Mouse (Mus musculus) kidney, adult 18-20 months (tissue): ENCODE results near the gene Rnf4.

Experiments
- DNase-seq: peaks from one replicate; pipeline ENCODE4 v3.0.0; 2021

The Rnf4 gene

DNA sequence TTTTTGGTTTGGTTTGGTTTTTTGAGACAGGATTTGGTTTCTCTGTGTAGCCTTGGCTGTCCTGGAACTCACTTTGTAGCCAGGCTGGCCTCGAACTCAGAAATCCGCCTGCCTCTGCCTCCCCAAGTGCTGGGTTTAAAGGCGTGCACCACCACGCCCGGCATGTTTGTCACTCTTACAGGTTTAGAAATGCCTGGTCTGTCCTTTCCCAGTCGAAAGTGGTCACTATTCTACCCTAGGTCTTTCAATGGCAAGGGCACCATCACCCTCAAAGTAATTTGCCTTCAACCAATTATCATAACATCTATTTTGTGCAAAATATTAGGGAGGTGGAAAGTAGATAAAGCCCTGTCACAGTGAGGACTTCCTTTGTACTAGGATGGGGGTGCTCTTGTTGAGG is 4.2 kb downstream of the Rnf4 start:
- DNase-seq, result no peak

DNA sequence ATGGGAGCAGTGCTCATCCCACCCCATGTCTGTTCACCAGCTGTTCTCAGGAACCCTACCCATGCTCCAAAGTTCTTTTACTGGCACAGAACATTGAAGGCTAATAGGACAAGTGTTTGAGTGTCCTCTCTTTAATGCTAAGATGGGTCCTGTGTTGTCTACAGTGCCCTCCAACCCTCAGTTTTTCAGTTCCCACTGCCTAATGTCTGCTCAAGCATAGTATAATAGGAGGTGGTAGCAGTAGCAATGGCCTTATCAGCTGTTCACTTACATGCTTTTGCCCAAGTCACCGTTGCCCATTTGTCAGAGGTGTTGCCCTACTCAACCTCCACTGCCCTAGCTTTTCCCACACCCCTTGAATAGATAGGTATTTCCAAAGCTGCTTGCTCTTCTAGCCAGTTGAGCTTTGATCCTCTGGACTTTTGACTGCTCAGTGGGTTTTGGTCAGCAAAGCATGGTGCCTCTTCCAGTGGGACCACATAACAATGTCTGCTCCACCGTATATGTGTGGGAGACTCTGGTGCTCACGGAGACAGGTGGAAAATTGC is 16.1 kb downstream of the Rnf4 start:
- DNase-seq, result no peak

DNA sequence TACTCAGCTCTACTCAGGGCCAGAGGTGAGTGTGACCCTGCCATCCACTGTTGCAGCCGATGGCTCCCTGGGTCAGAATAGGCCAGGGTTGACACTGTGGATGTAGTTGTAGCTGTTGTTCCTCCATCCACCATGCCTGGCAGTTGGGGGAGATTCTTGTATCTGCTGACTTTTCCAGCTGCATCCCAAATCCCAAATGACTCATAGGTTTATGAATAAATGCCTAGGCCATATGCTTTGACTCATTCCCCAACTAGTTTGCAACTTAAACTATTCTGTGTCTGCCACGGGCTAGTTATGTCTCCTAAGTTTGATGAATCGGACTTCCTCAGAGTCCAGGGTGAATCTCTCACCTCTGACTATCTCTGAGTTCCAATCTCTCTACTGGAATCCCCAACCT is 24.2 kb downstream of the Rnf4 start:
- no peak for DNase-seq

DNA sequence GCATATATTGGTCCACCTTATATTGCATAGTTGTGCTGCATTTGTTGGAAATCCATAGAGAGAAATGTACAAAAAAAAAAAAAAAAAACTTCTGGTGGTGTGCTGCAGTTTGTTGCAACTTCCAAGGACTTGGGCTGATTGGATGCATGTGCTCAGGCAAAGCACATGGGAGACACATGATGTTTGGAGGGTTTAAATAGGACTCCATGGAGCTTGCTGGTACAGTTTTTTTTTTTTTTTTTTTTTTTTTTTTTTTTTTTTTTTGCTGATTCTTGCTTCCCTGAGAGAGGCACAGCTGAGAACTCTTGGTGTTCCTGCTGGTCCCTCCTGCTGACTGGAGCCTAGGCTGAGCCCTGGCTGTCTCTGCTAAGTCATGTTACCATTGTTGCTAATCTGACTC is 27.0 kb downstream of the Rnf4 start:
- DNase-seq, result no peak

DNA sequence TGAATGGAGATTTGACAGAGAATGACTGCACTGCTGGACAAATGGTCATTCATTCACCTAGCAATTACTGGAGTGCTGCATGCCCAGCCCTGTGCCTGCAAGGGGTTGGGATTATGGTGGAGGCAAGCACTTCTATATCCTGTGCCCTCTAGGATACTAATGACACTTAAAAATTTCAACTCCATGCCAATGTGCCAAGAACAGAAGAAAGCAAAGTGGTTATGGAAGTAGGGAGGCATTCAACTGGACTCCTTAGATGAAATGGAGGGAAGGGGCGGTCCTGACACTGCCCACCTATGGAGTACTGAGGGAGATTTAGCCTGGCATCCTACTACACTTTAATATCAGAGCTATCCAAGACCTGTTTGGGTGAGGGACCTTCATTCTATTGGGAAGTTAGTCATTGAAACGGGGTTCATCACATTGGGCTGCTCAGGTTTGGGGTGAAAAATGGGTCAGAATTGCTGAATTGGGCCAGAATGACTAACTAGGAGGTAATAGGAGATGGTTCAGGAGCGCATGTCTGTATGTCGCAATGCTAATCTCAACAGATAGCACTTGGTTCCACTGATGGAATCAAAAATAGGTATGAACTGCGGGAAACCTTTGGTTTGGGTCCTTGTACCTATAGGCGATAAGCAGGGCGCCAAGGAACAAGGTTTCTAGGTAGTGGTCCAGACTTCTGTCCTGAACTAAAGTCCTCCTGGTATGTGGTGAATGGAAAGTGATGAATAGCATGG is 32.6 kb downstream of the Rnf4 start:
- DNase-seq, result no peak

DNA sequence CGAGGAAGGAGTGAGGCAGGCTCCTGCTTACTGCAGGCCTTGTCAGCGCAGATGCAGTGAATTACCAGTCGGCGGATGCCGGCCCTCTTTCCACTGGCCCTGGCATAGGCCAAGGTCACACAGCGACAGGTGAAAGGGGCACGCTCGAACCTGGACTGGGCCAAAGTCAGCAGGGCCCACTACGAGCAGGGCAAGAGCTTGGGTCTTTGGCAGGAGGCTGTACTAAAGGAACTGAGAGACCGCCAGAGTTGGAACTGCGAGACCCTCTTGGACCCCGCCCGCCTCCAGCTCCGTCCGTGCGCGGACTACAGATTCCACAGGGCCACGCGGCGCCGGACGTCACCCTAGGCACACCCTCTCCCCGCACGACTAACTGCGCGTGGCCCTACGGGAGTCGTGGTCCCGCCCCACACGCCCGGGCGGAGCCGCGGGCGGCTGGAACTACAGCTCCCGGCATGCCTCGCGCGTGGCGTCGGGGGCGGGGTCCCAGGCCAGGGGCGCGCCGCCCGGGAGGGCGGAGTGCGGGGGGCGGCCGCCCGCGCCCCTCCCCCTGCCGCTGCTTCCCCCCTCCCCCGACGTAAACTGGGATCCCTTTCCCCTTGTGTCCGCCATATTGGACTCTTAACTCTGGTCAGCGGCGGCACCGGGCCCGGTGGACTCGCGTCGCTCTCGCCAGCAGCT is 33.4 kb downstream of the Rnf4 start, which contains the start of gene Fam193a:
Gene Fam193a, plus strand, starts transcription at position 593 of the 681 bp plus-strand sequence.
- peak; percentile 98 for DNase-seq

DNA sequence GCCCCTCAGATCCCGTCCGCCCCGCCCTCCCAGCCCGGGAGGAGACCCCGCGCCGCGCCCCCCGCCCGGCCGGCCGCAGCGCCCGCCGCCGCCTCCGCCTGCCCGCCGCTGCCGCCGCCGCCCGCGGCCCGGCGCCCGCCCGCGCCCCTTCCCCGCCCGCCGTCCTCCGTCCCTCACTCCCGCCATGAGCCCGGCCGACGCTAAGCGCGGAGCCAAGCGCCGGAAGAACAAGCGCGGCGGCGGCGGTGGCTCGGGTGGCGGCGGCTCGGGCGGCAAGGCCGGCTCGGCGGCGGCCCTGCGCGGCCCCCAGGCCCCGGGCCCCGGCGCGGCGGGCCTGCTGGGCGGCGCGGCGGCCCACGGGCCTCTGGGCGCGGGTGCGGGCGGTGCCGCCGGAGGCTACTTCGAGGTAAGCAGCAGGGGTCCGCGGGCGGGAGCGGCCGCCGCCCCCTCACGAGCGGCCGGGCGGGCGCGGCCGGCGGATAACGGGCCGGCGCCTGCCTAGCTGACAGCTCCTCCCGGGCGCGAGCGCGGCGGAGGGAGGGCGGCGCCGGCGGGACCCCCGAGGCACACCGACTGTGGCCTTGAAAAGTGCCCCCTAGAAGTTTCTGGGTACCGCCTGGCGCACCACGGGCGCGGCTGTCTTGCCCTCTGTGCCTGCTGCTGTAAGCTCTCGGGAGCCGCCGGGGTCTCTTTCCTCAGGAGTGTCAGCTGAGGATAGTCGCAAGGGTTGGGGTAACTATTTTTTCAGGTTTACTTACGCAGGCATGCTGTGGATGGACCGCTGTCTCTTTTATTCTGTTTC is 34.1 kb downstream of the Rnf4 start:
- peak; percentile 26 for DNase-seq

DNA sequence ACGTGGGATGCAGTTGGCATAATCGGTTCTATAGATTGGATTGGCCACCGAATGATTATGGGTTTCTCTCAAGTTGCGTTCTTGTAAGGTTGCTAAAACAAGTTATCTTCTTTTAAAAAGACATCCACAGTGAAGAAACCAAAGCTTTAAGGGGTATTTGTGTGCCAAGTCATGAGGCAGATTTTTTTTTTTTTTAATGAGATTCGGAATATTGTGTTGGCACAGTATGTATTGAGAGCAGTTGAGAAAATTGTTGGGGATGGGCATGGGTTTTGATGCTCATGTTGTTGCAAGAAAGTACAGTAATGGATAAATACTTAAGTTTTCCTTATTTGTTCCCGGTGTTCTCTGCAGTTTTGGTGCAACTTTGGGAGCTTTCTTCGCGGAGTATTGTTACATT is 34.8 kb downstream of the Rnf4 start:
- DNase-seq, result no peak

DNA sequence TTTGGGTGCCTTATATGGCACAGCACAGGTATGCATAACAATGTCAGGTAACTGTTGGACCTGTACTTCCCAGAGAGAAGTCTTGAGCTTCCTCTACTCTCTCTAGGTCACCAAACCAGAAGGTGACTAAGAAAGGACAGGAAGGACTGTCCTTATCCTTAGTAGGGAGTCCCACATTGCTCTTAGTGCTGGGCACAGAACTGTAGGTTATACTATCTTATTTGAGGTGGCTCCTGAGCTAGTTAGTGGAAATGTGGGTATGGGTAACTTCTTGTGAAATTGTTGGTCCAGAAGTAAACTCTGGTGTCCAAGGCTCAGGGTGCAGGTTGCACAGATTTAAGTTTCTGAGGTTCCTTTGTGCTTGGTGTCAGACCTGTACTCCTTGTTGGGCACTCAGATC is 36.1 kb downstream of the Rnf4 start:
- DNase-seq, result no peak

DNA sequence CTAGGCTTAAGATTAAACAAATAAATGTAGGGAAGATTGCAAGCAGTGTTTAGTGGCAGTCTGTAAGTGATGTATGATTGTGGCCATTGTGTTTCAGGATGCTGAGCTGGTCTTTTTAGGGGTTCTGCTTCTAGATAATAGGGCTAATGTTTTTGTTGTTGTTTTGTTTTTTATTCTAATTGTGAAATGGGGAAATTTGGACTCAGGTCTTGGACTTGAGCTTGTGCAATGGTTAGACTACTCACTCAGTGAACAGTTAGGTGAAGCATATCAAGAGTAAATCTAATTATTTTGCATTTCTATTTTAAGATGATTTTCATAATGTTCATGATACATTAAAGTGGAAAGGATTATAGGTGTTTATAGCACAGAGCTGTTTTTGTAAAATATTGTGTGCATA is 36.5 kb downstream of the Rnf4 start:
- no peak for DNase-seq

DNA sequence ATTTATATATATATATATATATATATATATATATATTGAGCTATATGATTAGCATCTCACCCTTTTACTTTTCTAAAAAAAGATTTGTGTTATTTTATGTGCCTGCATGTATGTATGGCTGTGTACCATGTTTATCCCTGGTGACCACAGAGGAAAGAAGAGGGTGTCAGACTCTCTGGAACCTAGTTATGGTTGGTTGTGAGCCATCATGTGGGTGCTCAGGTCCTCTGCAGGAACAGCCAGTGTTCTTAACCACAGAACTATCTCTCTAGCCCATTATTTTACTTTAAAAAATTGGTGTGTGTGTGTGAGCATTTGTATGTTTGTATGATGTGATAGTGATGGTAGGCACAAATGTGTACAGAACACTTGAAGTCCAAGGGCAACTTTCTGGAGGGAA is 42.7 kb downstream of the Rnf4 start:
- DNase-seq, result no peak

DNA sequence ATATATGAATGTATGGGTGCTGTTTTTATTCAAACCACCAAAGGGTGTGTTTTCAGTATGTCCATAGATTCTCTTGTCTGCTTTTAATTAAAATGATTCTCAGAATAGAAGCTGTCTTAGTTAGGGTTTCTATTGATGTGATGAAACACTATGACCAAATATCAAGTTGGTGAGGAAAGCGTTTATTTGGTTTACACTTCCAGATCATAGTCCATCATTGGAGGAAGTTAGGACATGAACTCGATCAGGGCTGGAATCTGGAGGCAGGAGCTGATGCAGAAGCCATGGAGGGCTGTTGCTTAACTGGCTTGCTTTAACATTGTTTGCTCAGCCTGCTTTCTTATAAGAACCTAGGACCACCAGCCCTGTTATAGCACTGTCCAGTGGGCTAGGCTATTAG is 45.6 kb downstream of the Rnf4 start:
- no peak for DNase-seq

DNA sequence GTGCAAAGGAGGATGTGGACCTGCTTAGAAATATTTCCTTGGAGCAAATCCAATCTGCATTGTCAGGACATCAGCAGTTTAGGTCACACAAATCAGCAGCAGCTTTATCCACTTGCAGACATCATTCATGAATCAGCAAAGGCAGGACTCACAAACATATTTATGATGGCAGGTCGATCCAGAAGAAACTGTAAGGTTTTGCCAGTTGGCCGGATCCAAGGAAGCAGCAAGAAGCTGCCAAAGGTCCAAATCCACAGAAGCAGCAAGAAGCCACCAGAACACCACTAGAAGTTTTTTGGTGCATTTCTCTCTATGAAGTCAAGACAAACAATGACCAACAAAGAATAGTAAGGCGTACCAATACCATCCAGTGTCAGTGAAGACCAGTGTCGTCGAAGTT is 49.5 kb downstream of the Rnf4 start:
- no peak for DNase-seq

DNA sequence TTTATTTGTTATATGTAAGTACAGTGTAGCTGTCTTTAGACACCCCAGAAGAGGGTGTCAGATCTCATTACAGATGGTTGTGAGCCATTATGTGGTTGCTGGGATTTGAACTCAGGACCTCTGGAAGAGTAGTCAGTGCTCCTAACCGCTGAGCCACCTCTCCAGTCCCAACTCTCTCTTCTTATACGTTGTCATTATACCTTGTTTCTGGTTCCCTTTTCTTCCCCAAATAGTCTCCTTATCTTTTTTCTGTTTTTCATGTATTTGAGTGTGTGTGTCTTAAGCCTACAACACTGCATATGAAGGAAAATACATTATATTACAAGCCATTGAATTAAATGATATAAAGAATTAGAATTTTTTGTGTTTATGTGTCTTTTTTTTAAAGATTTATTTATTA is 50.7 kb downstream of the Rnf4 start:
- DNase-seq, result no peak

DNA sequence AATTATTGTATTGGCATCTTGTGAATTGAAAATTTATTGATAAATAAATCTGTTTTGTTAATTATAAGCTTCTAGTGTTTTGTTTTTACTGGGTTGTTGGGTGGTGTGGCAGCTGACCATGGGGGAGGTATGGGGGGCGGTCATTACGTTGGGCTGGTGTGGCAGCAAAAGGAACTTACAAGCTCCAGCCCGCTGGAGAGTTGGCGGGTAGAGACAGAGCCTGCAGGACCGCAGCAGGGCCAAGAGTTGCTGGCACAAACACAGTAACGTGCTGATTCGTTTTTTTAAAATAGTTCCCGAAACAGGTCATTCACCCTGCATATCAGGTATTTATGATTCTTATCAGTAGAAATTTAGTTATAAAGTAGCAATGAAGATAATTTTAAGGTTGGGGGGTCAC is 57.2 kb downstream of the Rnf4 start:
- no peak for DNase-seq

DNA sequence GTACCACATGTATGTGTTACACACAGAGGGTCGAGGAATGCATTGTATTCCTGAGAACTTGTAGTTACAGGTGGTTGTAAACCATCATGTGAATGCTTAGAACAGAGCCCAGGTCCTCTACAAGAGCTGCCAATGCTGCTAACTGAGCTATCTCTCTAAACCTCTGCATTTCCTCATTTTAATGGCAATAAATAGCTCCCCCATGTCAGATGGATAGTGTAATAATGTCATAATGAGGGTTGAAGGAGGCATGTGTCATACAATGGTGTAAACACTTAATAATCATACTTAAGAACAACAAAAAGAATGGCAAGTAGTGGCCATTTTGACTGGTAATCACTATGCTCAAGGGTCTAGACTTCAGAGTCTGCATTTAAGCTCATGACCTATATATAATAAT is 59.3 kb downstream of the Rnf4 start:
- DNase-seq, result no peak

DNA sequence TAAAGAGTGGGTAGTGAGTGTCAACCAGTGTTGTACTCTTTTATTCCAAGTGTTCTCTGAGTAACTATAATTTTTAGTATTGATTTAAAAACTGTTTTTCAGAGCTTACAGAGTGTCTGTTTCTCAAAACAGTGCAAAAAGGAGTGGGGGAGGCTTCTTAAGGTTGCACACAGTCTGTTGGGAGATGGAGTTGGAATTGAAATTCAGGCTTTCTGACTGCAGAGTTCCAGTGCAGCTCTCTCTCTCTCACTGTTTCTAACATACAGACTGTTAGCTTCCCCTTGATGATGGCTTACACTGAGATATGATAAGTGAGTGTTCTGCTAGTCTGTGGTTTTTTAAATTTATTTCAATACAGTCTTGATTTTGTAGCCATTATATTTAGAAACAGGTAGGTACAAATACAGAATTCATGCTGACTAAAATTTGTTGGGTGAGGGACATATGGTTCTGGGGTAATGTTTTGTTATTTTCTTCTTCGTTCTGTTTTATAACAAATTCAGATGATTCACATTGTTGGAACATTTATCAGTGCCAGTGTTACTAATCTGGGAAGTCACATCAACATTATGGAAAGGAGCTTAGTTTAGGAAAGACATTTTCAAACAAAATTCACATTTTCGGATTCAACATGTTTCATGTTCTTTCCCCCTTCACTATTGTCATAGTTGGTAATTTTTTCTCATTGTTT is 59.9 kb downstream of the Rnf4 start:
- DNase-seq, result no peak

DNA sequence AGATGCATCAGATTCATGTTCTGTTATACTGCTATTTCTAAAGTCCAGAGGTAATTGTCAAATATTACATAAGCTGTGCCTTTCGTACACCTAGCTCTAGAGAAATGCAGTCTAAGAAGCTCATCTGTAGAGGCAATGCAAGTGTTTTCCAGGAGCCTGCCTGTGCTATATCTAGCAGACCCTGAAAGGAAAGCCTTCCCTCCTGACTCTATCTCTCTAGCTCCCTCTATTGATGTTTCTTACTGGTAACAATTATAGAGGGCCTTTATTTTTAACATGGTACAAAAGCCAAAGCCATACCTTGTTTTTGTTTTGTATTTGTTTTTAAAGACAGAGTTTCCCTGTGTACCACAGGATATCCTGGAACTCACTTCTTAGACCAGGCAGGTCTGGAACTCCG is 61.8 kb downstream of the Rnf4 start:
- no peak for DNase-seq

DNA sequence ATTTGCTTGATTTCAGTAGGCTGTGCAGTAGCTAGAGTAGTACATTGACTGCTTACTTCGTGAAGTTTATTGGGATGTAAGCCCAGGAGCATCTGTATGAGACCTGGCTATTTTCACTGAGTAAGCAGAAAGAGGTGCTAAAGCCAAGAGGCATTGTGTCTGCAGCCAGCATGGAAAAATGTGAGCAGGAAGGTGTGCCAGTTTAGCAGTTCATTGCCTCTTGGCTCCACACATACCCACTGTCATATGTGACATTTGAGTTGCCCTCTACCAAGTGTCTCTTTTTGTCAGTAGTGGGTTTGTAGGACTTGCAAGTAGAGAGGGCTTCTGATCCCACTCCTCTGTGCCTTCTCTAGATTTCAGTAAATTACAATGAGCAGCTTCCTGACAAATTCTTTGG is 62.2 kb downstream of the Rnf4 start:
- DNase-seq, result no peak
